Mouse (Mus musculus) hindbrain, embryonic 13.5 days (tissue): Measurements from ENCODE around the gene Fbxl7. TPM values are rescaled to one million over a fixed set of nuclear protein-coding genes. Genes with fewer than 3 reads are reported as not detected.
A peak's percentile ranks its signal among the peaks of the same experiment; 100 is the strongest.

ENCODE experiments used
- ATAC-seq: fragments of 200-750 bp; cut with Nextera tagmentation; 2 replicates; pipeline ENCODE4 v1.8.0; 2017; ENCODE audit warnings: moderate TSS enrichment; ENCODE audit not compliant: low FRiP score
- H3K27ac ChIP-seq: fragments of 300-500 bp; sonication (generic); 2 replicates; pipeline ENCODE4 v1.5.1; 2015; ENCODE audit warnings: inconsistent platforms, mild to moderate bottlenecking, moderate library complexity
- H3K27me3 ChIP-seq: fragments of 300-500 bp; sonication (generic); 2 replicates; pipeline ENCODE4 v1.6.1; 2015; ENCODE audit warnings: mild to moderate bottlenecking, inconsistent platforms
- H3K36me3 ChIP-seq: fragments of 300-500 bp; sonication (generic); 2 replicates; pipeline ENCODE4 v1.6.1; 2015; ENCODE audit warnings: mild to moderate bottlenecking, inconsistent platforms
- H3K4me1 ChIP-seq: fragments of 300-500 bp; sonication (generic); replicated peaks from 2 replicates; pipeline ENCODE4 v1.6.1; 2015; ENCODE audit warnings: inconsistent platforms
- H3K4me2 ChIP-seq: fragments of 300-500 bp; sonication (generic); 2 replicates; pipeline ENCODE4 v1.6.1; 2015; ENCODE audit warnings: inconsistent platforms, mild to moderate bottlenecking, moderate library complexity
- H3K4me3 ChIP-seq: fragments of 300-500 bp; sonication (generic); 2 replicates; pipeline ENCODE4 v1.5.1; 2015; ENCODE audit warnings: mild to moderate bottlenecking, inconsistent platforms
- H3K9ac ChIP-seq: fragments of 300-500 bp; sonication (generic); 2 replicates; pipeline ENCODE4 v1.6.1; 2015; ENCODE audit warnings: mild to moderate bottlenecking, inconsistent platforms
- H3K9me3 ChIP-seq: fragments of 300-500 bp; sonication (generic); 2 replicates; pipeline ENCODE4 v1.6.1; 2016; ENCODE audit warnings: inconsistent platforms
- WGBS: fragments of 180-500 bp; shearing (Covaris S2); methylation state at CpG from one replicate; pipeline ENCODE4 v1.1.7; 2015; 5-methylcytosine and 5-hydroxymethylcytosine counted together
- polyA plus RNA-seq: library from polyadenylated mRNA; unstranded; fragments of >200 nt; fragmentation: Nextera tagmentation; extraction: Ambion mirVana; gene quantifications from 2 replicates; pipeline ENCODE4 v1.2.1, GENCODE M21; 2015

Fbxl7 gene
- polyA plus RNA-seq, 1 experiment from 2014 or later, result 14.9 TPM

- ATAC-seq, result 0 out of 2 replicates have a peak, but pooled peaks have one; percentile 14
- no peaks in the 10 kb centered on the region for H3K36me3 ChIP-seq
- peaks cover 36% of the 10 kb centered on the region for H3K4me1 ChIP-seq
- WGBS, result 31% methylated on average over 1 of the region's 1 CpGs
- no peak overlapping the region for H3K9ac ChIP-seq
- H3K4me3 ChIP-seq, result no peak overlapping the region
- H3K27ac ChIP-seq, result no peak overlapping the region
- no peaks in the 10 kb centered on the region for H3K27me3 ChIP-seq
- H3K9me3 ChIP-seq, result no peaks in the 10 kb centered on the region
- no peak overlapping the region for H3K4me2 ChIP-seq
Observed at GRCm38 (mm10) chr15:26872234-26872633, 23.1 kb downstream of the Fbxl7 start.

GRCm38 (mm10) chr15:26869197-26869596, 26.2 kb downstream of the Fbxl7 start:
- 79% methylated on average over 3 of the region's 3 CpGs for WGBS
- Histone ChIP-seq H3K9ac (no peak overlapping the region), H3K9me3 (no peaks in the 10 kb centered on the region), H3K27ac (no peak overlapping the region), H3K27me3 (no peaks in the 10 kb centered on the region), H3K4me2 (no peak overlapping the region), H3K4me3 (no peak overlapping the region), H3K36me3 (no peaks in the 10 kb centered on the region), H3K4me1 (peaks cover 16% of the 10 kb centered on the region)
- no peak for ATAC-seq

DNA sequence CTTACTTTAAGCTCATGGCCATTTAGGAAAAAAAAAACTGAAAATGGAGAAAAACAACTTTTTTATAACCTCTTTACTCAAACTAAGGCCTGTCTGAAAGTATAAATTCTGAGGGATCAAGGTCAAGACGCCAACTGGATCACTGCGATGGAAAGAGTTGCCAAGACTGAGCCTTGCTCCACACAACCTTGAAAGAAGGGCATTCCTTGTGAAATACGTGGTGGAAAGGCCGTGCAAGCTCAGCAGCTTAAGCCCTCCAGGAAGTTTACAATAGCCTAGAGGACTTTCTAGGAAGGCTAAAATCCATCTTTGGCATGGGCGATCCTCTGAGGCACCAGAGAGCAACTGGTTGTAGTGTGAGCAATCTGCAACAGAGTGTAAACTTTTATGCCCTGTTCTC, 27.9 kb downstream of the Fbxl7 start:
- WGBS, result 89% methylated on average over 5 of the region's 5 CpGs
- Histone ChIP-seq H3K4me1 (peaks cover 1% of the 10 kb centered on the region), H3K9me3 (no peaks in the 10 kb centered on the region), H3K27ac (no peak overlapping the region), H3K4me3 (no peak overlapping the region), H3K4me2 (no peak overlapping the region), H3K36me3 (no peaks in the 10 kb centered on the region), H3K9ac (no peak overlapping the region), H3K27me3 (no peaks in the 10 kb centered on the region)
- no peak for ATAC-seq

GRCm38 (mm10) chr15:26862173-26862572, 33.2 kb downstream of the Fbxl7 start:
- Histone ChIP-seq H3K9ac (no peak overlapping the region), H3K36me3 (no peaks in the 10 kb centered on the region), H3K9me3 (no peaks in the 10 kb centered on the region), H3K27ac (no peak overlapping the region), H3K4me1 (no peaks in the 10 kb centered on the region), H3K4me3 (no peak overlapping the region), H3K27me3 (no peaks in the 10 kb centered on the region), H3K4me2 (no peak overlapping the region)
- no peak for ATAC-seq
- WGBS, result 83% methylated on average over 2 of the region's 2 CpGs

DNA sequence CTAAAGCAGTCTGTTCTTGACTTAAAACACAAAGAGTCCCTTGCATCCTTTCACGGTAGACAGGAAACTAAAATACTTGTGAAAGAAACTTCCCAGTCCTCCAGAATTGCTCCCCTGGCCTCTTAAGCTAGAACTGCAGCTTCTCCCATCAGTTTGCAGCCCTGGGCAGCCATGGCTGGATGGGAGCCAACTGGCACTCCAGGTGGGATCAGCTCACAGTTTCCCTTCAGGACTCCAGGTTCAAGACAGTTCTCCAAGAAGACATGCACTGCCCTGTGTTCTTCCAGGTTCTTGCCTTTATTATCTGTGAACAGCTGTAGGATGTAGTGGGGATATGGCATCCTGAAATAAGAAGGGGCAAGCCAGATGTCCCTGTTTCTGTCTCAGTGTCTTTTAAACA, 45.8 kb downstream of the Fbxl7 start:
- no peak overlapping the region for H3K27ac ChIP-seq
- no peak overlapping the region for H3K9ac ChIP-seq
- H3K27me3 ChIP-seq, result no peaks in the 10 kb centered on the region
- no peak overlapping the region for H3K4me2 ChIP-seq
- peaks cover 12% of the 10 kb centered on the region for H3K4me1 ChIP-seq
- no peaks in the 10 kb centered on the region for H3K36me3 ChIP-seq
- no peaks in the 10 kb centered on the region for H3K9me3 ChIP-seq
- ATAC-seq, result no peak
- H3K4me3 ChIP-seq, result no peak overlapping the region
- 73% methylated on average over 1 of the region's 1 CpGs for WGBS

DNA sequence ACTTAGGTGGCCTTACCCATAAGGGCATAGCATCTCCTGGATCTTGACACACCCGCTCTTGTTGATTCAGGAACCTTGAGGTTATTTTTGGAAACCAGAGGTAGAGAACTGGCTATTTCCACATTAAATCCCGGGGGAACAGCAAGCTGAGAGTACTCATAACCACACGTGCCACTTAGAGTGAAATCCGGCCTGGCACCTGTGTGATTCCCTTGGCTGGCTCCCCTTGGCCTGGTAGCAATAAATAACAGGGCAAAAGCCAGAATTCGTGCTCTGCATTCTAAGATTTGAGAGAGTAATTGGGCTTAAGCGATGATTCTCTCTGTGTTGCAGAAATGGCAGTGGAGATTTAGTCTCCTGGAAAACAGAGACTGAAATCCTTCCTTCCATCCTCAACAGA, 53.2 kb downstream of the Fbxl7 start:
- ATAC-seq, result no peak
- peaks cover 10% of the 10 kb centered on the region for H3K4me1 ChIP-seq
- H3K36me3 ChIP-seq, result no peaks in the 10 kb centered on the region
- no peak overlapping the region for H3K4me2 ChIP-seq
- H3K27me3 ChIP-seq, result no peaks in the 10 kb centered on the region
- no peaks in the 10 kb centered on the region for H3K9me3 ChIP-seq
- WGBS, result 90% methylated on average over 6 of the region's 6 CpGs
- no peak overlapping the region for H3K4me3 ChIP-seq
- no peak overlapping the region for H3K27ac ChIP-seq
- H3K9ac ChIP-seq, result no peak overlapping the region

- Histone ChIP-seq H3K4me1 (no peaks in the 10 kb centered on the region), H3K27ac (no peak overlapping the region), H3K4me2 (no peak overlapping the region), H3K27me3 (no peaks in the 10 kb centered on the region), H3K9ac (no peak overlapping the region), H3K4me3 (no peak overlapping the region), H3K36me3 (no peaks in the 10 kb centered on the region), H3K9me3 (no peaks in the 10 kb centered on the region)
- ATAC-seq, result no peak
- 91% methylated on average over 1 of the region's 1 CpGs for WGBS
Observed at GRCm38 (mm10) chr15:26838386-26838785, 57.0 kb downstream of the Fbxl7 start.

- Histone ChIP-seq H3K9me3 (no peaks in the 10 kb centered on the region), H3K9ac (no peak overlapping the region), H3K4me3 (no peak overlapping the region), H3K36me3 (no peaks in the 10 kb centered on the region), H3K27me3 (no peaks in the 10 kb centered on the region), H3K4me1 (no peaks in the 10 kb centered on the region), H3K27ac (no peak overlapping the region), H3K4me2 (no peak overlapping the region)
- ATAC-seq, result no peak
- WGBS, result 68% methylated on average over 3 of the region's 3 CpGs
Observed at GRCm38 (mm10) chr15:26837200-26837599, 58.2 kb downstream of the Fbxl7 start.

DNA sequence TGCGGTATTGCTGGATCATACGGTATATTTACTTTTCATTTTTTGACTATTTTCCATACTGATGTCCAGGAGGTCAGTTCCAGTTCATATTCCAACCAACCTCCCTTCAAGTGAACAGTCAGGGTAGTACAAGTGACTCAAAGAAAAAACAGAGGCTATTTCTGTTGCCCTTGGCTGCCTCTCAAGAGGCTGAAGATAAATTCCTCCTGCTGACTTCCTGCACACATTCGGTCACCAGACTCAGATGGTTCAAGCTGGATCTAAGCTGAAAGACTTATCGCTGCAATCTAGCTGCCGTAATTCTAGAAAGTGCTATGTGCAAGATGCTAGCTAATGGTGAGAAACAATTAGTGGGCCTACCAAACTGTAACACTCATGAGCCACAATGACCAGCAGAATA, 61.0 kb downstream of the Fbxl7 start:
- Histone ChIP-seq H3K4me1 (peaks cover 3% of the 10 kb centered on the region; the same call in 1 of the 2 replicates), H3K4me3 (no peak overlapping the region), H3K27me3 (no peaks in the 10 kb centered on the region), H3K9ac (no peak overlapping the region), H3K36me3 (no peaks in the 10 kb centered on the region), H3K4me2 (no peak overlapping the region), H3K9me3 (no peaks in the 10 kb centered on the region), H3K27ac (no peak overlapping the region)
- 92% methylated on average over 5 of the region's 5 CpGs for WGBS
- no peak for ATAC-seq

- Histone ChIP-seq H3K9me3 (no peaks in the 10 kb centered on the region), H3K4me2 (no peak overlapping the region), H3K27ac (no peak overlapping the region), H3K4me1 (peaks cover 3% of the 10 kb centered on the region; the same call in 1 of the 2 replicates), H3K4me3 (no peak overlapping the region), H3K36me3 (no peaks in the 10 kb centered on the region), H3K9ac (no peak overlapping the region), H3K27me3 (no peaks in the 10 kb centered on the region)
- 89% methylated on average over 4 of the region's 4 CpGs for WGBS
- ATAC-seq, result no peak
Observed at GRCm38 (mm10) chr15:26831141-26831540, 64.2 kb downstream of the Fbxl7 start.

- Histone ChIP-seq H3K4me2 (no peak overlapping the region), H3K27me3 (no peaks in the 10 kb centered on the region)
Observed at GRCm38 (mm10) chr15:26816931-26817330, 78.4 kb downstream of the Fbxl7 start.

DNA sequence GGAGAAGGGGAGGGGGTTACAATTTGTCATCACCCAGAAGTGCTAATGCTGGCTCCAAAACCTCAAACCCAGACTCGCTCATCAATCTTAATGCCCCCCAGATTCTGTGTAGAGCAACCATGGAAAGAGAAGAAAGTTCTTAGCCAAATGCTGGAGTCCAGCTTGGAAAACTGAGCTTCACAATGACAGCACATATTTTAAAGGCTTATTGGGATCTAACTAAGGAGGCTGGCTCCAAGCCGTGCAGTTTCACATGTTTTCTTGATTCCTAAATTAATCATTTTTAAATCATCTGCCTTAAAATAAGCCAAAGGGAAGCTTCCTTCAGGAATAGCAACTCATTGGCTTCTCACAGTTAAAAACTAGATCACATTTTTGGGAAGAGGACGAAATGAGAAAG, 82.5 kb downstream of the Fbxl7 start:
- no peak for ATAC-seq
- Histone ChIP-seq H3K36me3 (no peaks in the 10 kb centered on the region), H3K4me2 (no peak overlapping the region), H3K9ac (no peak overlapping the region), H3K9me3 (no peaks in the 10 kb centered on the region), H3K27me3 (no peaks in the 10 kb centered on the region), H3K4me3 (no peak overlapping the region), H3K4me1 (no peaks in the 10 kb centered on the region), H3K27ac (no peak overlapping the region)
- 78% methylated on average over 3 of the region's 3 CpGs for WGBS

More at GRCm38 (mm10) chr15:26816931-26817330, 78.4 kb downstream of the Fbxl7 start:
- H3K27ac ChIP-seq, result no peak overlapping the region
- no peak for ATAC-seq
- no peaks in the 10 kb centered on the region for H3K4me1 ChIP-seq
- H3K4me3 ChIP-seq, result no peak overlapping the region
- no peaks in the 10 kb centered on the region for H3K36me3 ChIP-seq
- H3K9me3 ChIP-seq, result no peaks in the 10 kb centered on the region
- WGBS, result 95% methylated on average over 1 of the region's 1 CpGs
- H3K9ac ChIP-seq, result no peak overlapping the region

- 80% methylated on average over 3 of the region's 3 CpGs for WGBS
- H3K9ac ChIP-seq, result no peak overlapping the region
- H3K27ac ChIP-seq, result no peak overlapping the region
- H3K27me3 ChIP-seq, result no peaks in the 10 kb centered on the region
- no peak overlapping the region for H3K4me2 ChIP-seq
- no peaks in the 10 kb centered on the region for H3K4me1 ChIP-seq
- H3K9me3 ChIP-seq, result no peaks in the 10 kb centered on the region
- no peaks in the 10 kb centered on the region for H3K36me3 ChIP-seq
- H3K4me3 ChIP-seq, result no peak overlapping the region
- ATAC-seq, result no peak
Observed at GRCm38 (mm10) chr15:26809569-26809968, 85.8 kb downstream of the Fbxl7 start.
